Mouse (Mus musculus) neural tube, embryonic 15.5 days (tissue): ENCODE results near the gene Slc13a4. TPM values are rescaled to one million over a fixed set of nuclear protein-coding genes. Genes with fewer than 3 reads are reported as not detected.

Source experiments
- ATAC-seq: fragments of 200-750 bp; cut with Nextera tagmentation; 2 replicates; pipeline ENCODE4 v1.8.0; 2017; ENCODE audit warnings: mild to moderate bottlenecking, moderate TSS enrichment, moderate library complexity; ENCODE audit not compliant: low FRiP score
- H3K27ac ChIP-seq: fragments of 300-500 bp; sonication (generic); replicated peaks from 2 replicates; pipeline ENCODE4 v1.5.1; 2015; ENCODE audit warnings: mild to moderate bottlenecking, inconsistent platforms
- H3K27me3 ChIP-seq: fragments of 300-500 bp; sonication (generic); replicated peaks from 2 replicates; pipeline ENCODE4 v1.6.1; 2015; ENCODE audit warnings: inconsistent platforms
- H3K36me3 ChIP-seq: fragments of 300-500 bp; sonication (generic); 2 replicates; pipeline ENCODE4 v1.6.1; 2015; ENCODE audit warnings: inconsistent platforms
- H3K4me1 ChIP-seq: fragments of 300-500 bp; sonication (generic); 2 replicates; pipeline ENCODE4 v1.6.1; 2015; ENCODE audit warnings: inconsistent platforms
- H3K4me2 ChIP-seq: fragments of 300-500 bp; sonication (generic); 2 replicates; pipeline ENCODE4 v1.6.1; 2015; ENCODE audit warnings: inconsistent platforms, mild to moderate bottlenecking, moderate library complexity
- H3K4me3 ChIP-seq: fragments of 300-500 bp; sonication (generic); replicated peaks from 2 replicates; pipeline ENCODE4 v1.5.1; 2015; ENCODE audit warnings: mild to moderate bottlenecking, inconsistent platforms
- H3K9ac ChIP-seq: fragments of 300-500 bp; sonication (generic); replicated peaks from 2 replicates; pipeline ENCODE4 v1.6.1; 2015; ENCODE audit warnings: mild to moderate bottlenecking, inconsistent platforms
- H3K9me3 ChIP-seq: fragments of 300-500 bp; sonication (generic); replicated peaks from 2 replicates; pipeline ENCODE4 v1.6.1; 2016; ENCODE audit warnings: inconsistent platforms
- WGBS: fragments of 180-500 bp; shearing (Covaris S2); methylation state at CpG from one replicate; pipeline ENCODE4 v1.1.7; 2015; ENCODE audit warnings: mixed read lengths; 5-methylcytosine and 5-hydroxymethylcytosine counted together
- polyA plus RNA-seq: library from polyadenylated mRNA; unstranded; fragments of >200 nt; fragmentation: Nextera tagmentation; extraction: Ambion mirVana; gene quantifications from 2 replicates; pipeline ENCODE4 v1.2.1, GENCODE M21; 2015

Gene Slc13a4
- polyA plus RNA-seq: 1.3 and 2.3 TPM in 2 replicates

- H3K27ac ChIP-seq: no peak within 1 kb of the TSS
- no peaks in the 10 kb centered on the region for H3K27me3 ChIP-seq
- H3K9ac ChIP-seq: no peak within 1 kb of the TSS
- H3K9me3 ChIP-seq: no peaks in the 10 kb centered on the region
- H3K4me2 ChIP-seq: no peak within 1 kb of the TSS
- ATAC-seq: no peak
- no peaks in the 10 kb centered on the region for H3K36me3 ChIP-seq
- no peak within 1 kb of the TSS for H3K4me3 ChIP-seq
- WGBS: 29% methylated on average over 7 of the region's 7 CpGs
- H3K4me1 ChIP-seq: no peaks in the 10 kb centered on the region
Measured at GRCm38 (mm10) chr6:35308037-35308436, at the start of gene Slc13a4. Slc13a4 (minus strand) TSS chr6:35308131.

DNA sequence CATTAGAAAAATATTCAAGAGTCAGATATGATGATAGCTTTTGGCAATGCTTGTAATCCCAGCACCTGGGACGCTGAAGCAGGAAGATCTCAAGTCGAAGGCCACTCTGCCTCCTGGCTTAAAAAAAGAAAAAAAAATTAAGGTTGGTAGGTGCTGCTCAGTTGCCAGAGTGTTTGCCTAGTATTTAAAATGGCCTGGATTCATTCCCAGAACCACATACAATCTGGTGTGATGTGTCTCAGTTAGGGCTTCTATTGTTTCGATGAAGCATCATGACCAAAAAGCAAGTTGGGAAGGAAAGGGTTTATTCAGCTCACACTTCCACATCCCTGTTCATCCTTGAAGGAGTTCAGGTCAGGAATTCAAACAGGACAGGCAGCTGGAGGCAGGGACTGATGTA is 47.4 kb upstream of the Slc13a4 start:
- Histone ChIP-seq H3K27ac (0 out of 2 replicates have a peak overlapping the region, but pooled peaks have one; percentile 42), H3K9ac (no peak overlapping the region), H3K4me3 (no peak overlapping the region), H3K4me1 (peaks cover 15% of the 10 kb centered on the region), H3K9me3 (no peaks in the 10 kb centered on the region), H3K27me3 (no peaks in the 10 kb centered on the region), H3K36me3 (no peaks in the 10 kb centered on the region), H3K4me2 (no peak overlapping the region)
- 91% methylated on average over 3 of the region's 3 CpGs for WGBS
- ATAC-seq: no peak

DNA sequence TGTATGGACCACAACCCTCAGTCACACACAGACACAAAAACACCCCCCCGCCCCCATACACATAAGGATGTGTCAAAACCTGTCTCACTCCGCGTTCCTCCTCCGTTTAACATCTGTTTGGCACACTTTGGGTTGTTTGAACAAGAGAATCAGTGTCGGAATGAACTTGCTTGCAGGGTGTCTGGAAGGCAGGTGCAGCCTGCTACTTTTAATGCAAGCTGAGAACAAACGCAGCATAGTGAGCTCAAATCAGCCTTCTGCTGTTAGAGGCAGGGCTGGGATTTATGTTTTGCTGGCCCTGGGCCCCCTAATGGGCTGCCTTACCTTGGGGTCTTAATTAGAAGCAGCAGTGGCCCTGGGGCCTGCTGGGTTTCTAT is 46.7 kb upstream of the Slc13a4 start:
- Histone ChIP-seq H3K27me3 (no peaks in the 10 kb centered on the region), H3K4me2 (peak overlapping the region; percentile 35), H3K9me3 (no peaks in the 10 kb centered on the region), H3K9ac (no peak overlapping the region), H3K4me1 (peaks cover 15% of the 10 kb centered on the region), H3K4me3 (no peak overlapping the region), H3K36me3 (no peaks in the 10 kb centered on the region), H3K27ac (peak overlapping the region; percentile 42; the same call in 1 of the 2 replicates)
- peak; percentile 37; the same call in 1 of the 2 replicates for ATAC-seq
- 15% methylated on average over 6 of the region's 6 CpGs for WGBS

- peak overlapping the region; percentile 35 for H3K4me2 ChIP-seq
- peaks cover 15% of the 10 kb centered on the region for H3K4me1 ChIP-seq
- H3K36me3 ChIP-seq: no peaks in the 10 kb centered on the region
- no peaks in the 10 kb centered on the region for H3K9me3 ChIP-seq
- H3K27me3 ChIP-seq: no peaks in the 10 kb centered on the region
- H3K4me3 ChIP-seq: no peak overlapping the region
- H3K9ac ChIP-seq: no peak overlapping the region
- WGBS: 13% methylated on average over 18 of the region's 18 CpGs
- 0 out of 2 replicates have a peak overlapping the region, but pooled peaks have one; percentile 42 for H3K27ac ChIP-seq
- no peak for ATAC-seq
Measured at GRCm38 (mm10) chr6:35353846-35354621, 46.1 kb upstream of the Slc13a4 start.

DNA sequence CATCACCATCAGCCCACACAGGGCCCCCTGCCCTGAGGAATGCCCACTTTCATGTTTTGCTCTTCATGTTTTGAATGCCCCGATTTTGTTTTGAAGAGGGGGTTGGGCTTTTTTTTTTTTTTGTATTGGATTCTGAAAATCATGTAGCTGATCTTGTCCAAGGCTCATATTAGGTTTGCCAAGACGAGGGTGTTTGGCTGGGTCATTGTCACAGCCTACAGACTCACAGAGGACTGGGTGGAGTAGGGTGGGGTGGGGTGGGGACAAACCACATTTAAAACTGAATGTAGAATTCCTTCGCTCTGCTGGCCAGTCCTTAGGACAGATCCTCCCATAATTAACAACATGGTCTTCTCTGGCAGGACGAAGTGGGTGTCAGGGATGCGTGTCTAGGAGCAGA is 45.5 kb upstream of the Slc13a4 start:
- WGBS: 70% methylated on average over 5 of the region's 5 CpGs

GRCm38 (mm10) chr6:35352867-35353266 is 44.9 kb upstream of the Slc13a4 start:
- Histone ChIP-seq H3K27ac (no peak overlapping the region), H3K36me3 (no peaks in the 10 kb centered on the region), H3K4me1 (peaks cover 15% of the 10 kb centered on the region), H3K4me2 (no peak overlapping the region), H3K9me3 (no peaks in the 10 kb centered on the region), H3K9ac (no peak overlapping the region), H3K4me3 (no peak overlapping the region), H3K27me3 (no peaks in the 10 kb centered on the region)
- 91% methylated on average over 8 of the region's 8 CpGs for WGBS
- no peak for ATAC-seq

More for the DNA sequence above, 45.5 kb upstream of the Slc13a4 start:
- Histone ChIP-seq H3K27ac (no peak overlapping the region), H3K36me3 (no peaks in the 10 kb centered on the region), H3K9me3 (no peaks in the 10 kb centered on the region), H3K4me3 (no peak overlapping the region), H3K4me1 (peaks cover 15% of the 10 kb centered on the region), H3K4me2 (0 out of 2 replicates have a peak overlapping the region, but pooled peaks have one; percentile 35), H3K9ac (no peak overlapping the region), H3K27me3 (no peaks in the 10 kb centered on the region)
- no peak for ATAC-seq

GRCm38 (mm10) chr6:35351826-35352225 is 43.9 kb upstream of the Slc13a4 start:
- no peak overlapping the region for H3K4me3 ChIP-seq
- H3K9ac ChIP-seq: no peak overlapping the region
- H3K27me3 ChIP-seq: no peaks in the 10 kb centered on the region
- H3K36me3 ChIP-seq: no peaks in the 10 kb centered on the region
- WGBS: 94% methylated on average over 3 of the region's 3 CpGs
- peaks cover 15% of the 10 kb centered on the region for H3K4me1 ChIP-seq
- H3K4me2 ChIP-seq: no peak overlapping the region
- H3K9me3 ChIP-seq: no peaks in the 10 kb centered on the region
- ATAC-seq: no peak
- no peak overlapping the region for H3K27ac ChIP-seq

- WGBS: 45% methylated on average over 7 of the region's 7 CpGs
- Histone ChIP-seq H3K4me3 (no peak overlapping the region), H3K27ac (no peak overlapping the region), H3K27me3 (no peaks in the 10 kb centered on the region), H3K4me2 (no peak overlapping the region), H3K4me1 (peaks cover 12% of the 10 kb centered on the region), H3K9me3 (no peaks in the 10 kb centered on the region), H3K36me3 (no peaks in the 10 kb centered on the region), H3K9ac (no peak overlapping the region)
- no peak for ATAC-seq
Measured at GRCm38 (mm10) chr6:35349784-35350183, 41.9 kb upstream of the Slc13a4 start.

- no peak overlapping the region for H3K4me3 ChIP-seq
- no peaks in the 10 kb centered on the region for H3K9me3 ChIP-seq
- H3K4me2 ChIP-seq: no peak overlapping the region
- H3K27me3 ChIP-seq: no peaks in the 10 kb centered on the region
- WGBS: 11% methylated on average over 3 of the region's 3 CpGs
- ATAC-seq: no peak
- no peaks in the 10 kb centered on the region for H3K36me3 ChIP-seq
- 0 out of 2 replicates have a peak, but pooled peaks cover 4% of the 10 kb centered on the region for H3K4me1 ChIP-seq
- H3K9ac ChIP-seq: no peak overlapping the region
- no peak overlapping the region for H3K27ac ChIP-seq
Measured at GRCm38 (mm10) chr6:35338640-35339039, 30.7 kb upstream of the Slc13a4 start.

GRCm38 (mm10) chr6:35337836-35338235 is 29.9 kb upstream of the Slc13a4 start:
- Histone ChIP-seq H3K36me3 (no peaks in the 10 kb centered on the region), H3K4me3 (no peak overlapping the region), H3K4me2 (no peak overlapping the region), H3K27me3 (no peaks in the 10 kb centered on the region), H3K4me1 (0 out of 2 replicates have a peak, but pooled peaks cover 4% of the 10 kb centered on the region), H3K27ac (no peak overlapping the region), H3K9ac (no peak overlapping the region), H3K9me3 (no peaks in the 10 kb centered on the region)
- no peak for ATAC-seq
- WGBS: 83% methylated on average over 8 of the region's 8 CpGs

GRCm38 (mm10) chr6:35335452-35335851 is 27.5 kb upstream of the Slc13a4 start:
- whole genome bisulfite sequencing: 84% methylated on average over 5 of the region's 5 CpGs
- H3K9me3 ChIP-seq: no peaks in the 10 kb centered on the region
- H3K36me3 ChIP-seq: no peaks in the 10 kb centered on the region
- H3K9ac ChIP-seq: no peak overlapping the region
- H3K27ac ChIP-seq: no peak overlapping the region
- H3K4me2 ChIP-seq: no peak overlapping the region
- 0 out of 2 replicates have a peak, but pooled peaks cover 4% of the 10 kb centered on the region for H3K4me1 ChIP-seq
- H3K4me3 ChIP-seq: no peak overlapping the region
- no peak for ATAC-seq
- H3K27me3 ChIP-seq: no peaks in the 10 kb centered on the region

DNA sequence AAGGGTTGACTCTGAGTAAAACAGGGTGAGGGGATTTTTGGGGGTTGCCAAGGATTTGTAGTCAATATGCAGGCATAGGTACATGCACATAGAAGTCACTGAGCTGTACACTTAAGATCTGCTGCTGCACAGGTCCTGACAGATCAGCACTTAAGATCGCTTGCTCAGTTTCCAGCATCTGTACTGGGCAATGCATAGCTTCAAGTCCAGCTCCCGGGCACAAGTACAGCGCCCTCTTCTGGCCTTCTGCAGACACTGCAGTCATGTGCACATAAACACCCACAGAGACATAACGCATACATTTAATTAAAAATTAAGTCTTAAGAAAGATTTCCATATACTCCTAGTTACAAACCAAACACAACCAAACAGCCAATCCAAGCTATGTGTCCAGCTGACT is 26.3 kb upstream of the Slc13a4 start:
- 81% methylated on average over 4 of the region's 4 CpGs for WGBS

More for the DNA sequence above, 26.3 kb upstream of the Slc13a4 start:
- Histone ChIP-seq H3K4me3 (no peak overlapping the region), H3K27me3 (no peaks in the 10 kb centered on the region), H3K36me3 (no peaks in the 10 kb centered on the region), H3K4me1 (0 out of 2 replicates have a peak, but pooled peaks cover 4% of the 10 kb centered on the region), H3K9ac (no peak overlapping the region), H3K9me3 (no peaks in the 10 kb centered on the region), H3K4me2 (no peak overlapping the region), H3K27ac (no peak overlapping the region)
- ATAC-seq: no peak
